Mouse (Mus musculus) embryonic facial prominence, embryonic 13.5 days (tissue): ENCODE measurements around the gene Arhgap29. TPM values are rescaled to one million over a fixed set of nuclear protein-coding genes. Genes with fewer than 3 reads are reported as not detected.
A peak's percentile ranks its signal among the peaks of the same experiment; 100 is the strongest.

Source experiments
- ATAC-seq: fragments of 200-750 bp; cut with Nextera tagmentation; 2 replicates; pipeline ENCODE4 v1.8.0; 2017; ENCODE audit warnings: low read depth; ENCODE audit not compliant: insufficient number of reproducible peaks, insufficient read depth, low FRiP score, low TSS enrichment
- H3K27ac ChIP-seq: fragments of 300-500 bp; sonication (generic); 2 replicates; pipeline ENCODE4 v1.5.1; 2015; ENCODE audit warnings: moderate library complexity, mild to moderate bottlenecking, inconsistent platforms
- H3K27me3 ChIP-seq: fragments of 300-500 bp; sonication (generic); 2 replicates; pipeline ENCODE4 v1.6.1; 2015; ENCODE audit warnings: mild to moderate bottlenecking, inconsistent platforms
- H3K36me3 ChIP-seq: fragments of 300-500 bp; sonication (generic); 2 replicates; pipeline ENCODE4 v1.6.1; 2015; ENCODE audit warnings: mild to moderate bottlenecking, inconsistent platforms
- H3K4me1 ChIP-seq: fragments of 300-500 bp; sonication (generic); 2 replicates; pipeline ENCODE4 v1.6.1; 2015; ENCODE audit warnings: inconsistent platforms
- H3K4me2 ChIP-seq: fragments of 300-500 bp; sonication (generic); 2 replicates; pipeline ENCODE4 v1.6.1; 2015; ENCODE audit warnings: moderate library complexity, mild to moderate bottlenecking, inconsistent platforms
- H3K4me3 ChIP-seq: fragments of 300-500 bp; sonication (generic); 2 replicates; pipeline ENCODE4 v1.5.1; 2015; ENCODE audit warnings: mild to moderate bottlenecking, inconsistent platforms
- H3K9ac ChIP-seq: fragments of 300-500 bp; sonication (generic); 2 replicates; pipeline ENCODE4 v1.6.1; 2015; ENCODE audit warnings: mild to moderate bottlenecking, inconsistent platforms
- H3K9me3 ChIP-seq: fragments of 300-500 bp; sonication (generic); 2 replicates; pipeline ENCODE4 v1.6.1; 2016; ENCODE audit warnings: inconsistent platforms
- WGBS: fragments of 180-500 bp; shearing (Covaris S2); methylation state at CpG from one replicate; pipeline ENCODE4 v1.1.7; 2015; ENCODE audit warnings: mixed read lengths; 5-methylcytosine and 5-hydroxymethylcytosine counted together
- polyA plus RNA-seq: library from polyadenylated mRNA; unstranded; fragments of >200 nt; fragmentation: Nextera tagmentation; extraction: Ambion mirVana; gene quantifications from 2 replicates; pipeline ENCODE4 v1.2.1, GENCODE M21; 2015

Arhgap29 gene
- polyA plus RNA-seq, 1 experiment from 2014 or later, result 44.2 TPM

GRCm38 (mm10) chr3:122018421-122018820 lies 66.1 kb downstream of the Arhgap29 start:
- no peak overlapping the region for H3K4me3 ChIP-seq
- ATAC-seq, result no peak

GRCm38 (mm10) chr3:122019159-122019558 lies 66.8 kb downstream of the Arhgap29 start:
- no peaks in the 10 kb centered on the region for H3K27me3 ChIP-seq
- ATAC-seq, result no peak
- no peak overlapping the region for H3K9ac ChIP-seq
- H3K27ac ChIP-seq, result no peak overlapping the region
- H3K36me3 ChIP-seq, result peaks cover 11% of the 10 kb centered on the region
- no peak overlapping the region for H3K4me3 ChIP-seq
- no peak overlapping the region for H3K4me2 ChIP-seq
- H3K4me1 ChIP-seq, result no peaks in the 10 kb centered on the region
- 86% methylated on average over 5 of the region's 5 CpGs for WGBS
- no peaks in the 10 kb centered on the region for H3K9me3 ChIP-seq

More at GRCm38 (mm10) chr3:122018421-122018820, 66.1 kb downstream of the Arhgap29 start:
- H3K27me3 ChIP-seq, result no peaks in the 10 kb centered on the region
- H3K9ac ChIP-seq, result no peak overlapping the region
- WGBS, result 94% methylated on average over 7 of the region's 7 CpGs
- H3K4me2 ChIP-seq, result no peak overlapping the region
- peaks cover 17% of the 10 kb centered on the region for H3K36me3 ChIP-seq
- H3K9me3 ChIP-seq, result no peaks in the 10 kb centered on the region
- no peak overlapping the region for H3K27ac ChIP-seq
- H3K4me1 ChIP-seq, result no peaks in the 10 kb centered on the region

DNA sequence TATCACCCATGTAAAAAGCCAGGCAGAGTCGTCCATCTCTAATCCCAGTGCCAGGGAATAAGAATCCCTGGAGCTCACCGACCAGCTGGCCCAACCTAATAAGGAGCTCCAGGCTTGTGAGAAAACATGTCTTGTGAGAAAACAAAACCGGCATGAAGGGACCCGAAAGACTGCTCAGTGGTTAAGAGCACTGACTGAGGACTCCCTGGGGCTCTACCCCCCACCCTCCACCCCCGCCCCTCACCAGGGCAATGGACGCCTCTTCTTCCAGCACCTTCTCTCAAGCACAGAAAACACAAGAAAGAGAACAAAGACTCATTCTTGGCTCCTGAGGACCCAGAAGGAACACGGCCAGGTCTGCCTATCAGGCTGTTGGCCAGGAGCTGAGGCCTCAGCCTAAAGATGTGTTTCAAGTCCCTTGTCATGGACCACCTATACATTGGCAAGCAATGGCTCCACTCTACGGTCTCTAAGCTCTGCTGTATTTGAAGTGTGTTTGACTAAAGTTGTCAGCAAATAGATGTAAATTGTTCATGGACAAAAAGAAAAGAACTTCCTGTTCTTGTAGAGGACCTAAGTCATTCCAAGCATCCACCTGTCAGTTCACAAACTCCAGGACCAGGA lies 68.8 kb downstream of the Arhgap29 start:
- H3K4me3 ChIP-seq, result no peak overlapping the region
- H3K9ac ChIP-seq, result no peak overlapping the region
- no peak overlapping the region for H3K4me2 ChIP-seq
- 87% methylated on average over 8 of the region's 8 CpGs for WGBS
- no peaks in the 10 kb centered on the region for H3K9me3 ChIP-seq
- no peak for ATAC-seq
- no peaks in the 10 kb centered on the region for H3K4me1 ChIP-seq
- H3K27me3 ChIP-seq, result no peaks in the 10 kb centered on the region
- peaks cover 3% of the 10 kb centered on the region; the same call in 1 of the 2 replicates for H3K36me3 ChIP-seq
- H3K27ac ChIP-seq, result no peak overlapping the region

GRCm38 (mm10) chr3:122022355-122022754 lies 70.0 kb downstream of the Arhgap29 start:
- Histone ChIP-seq H3K4me1 (no peaks in the 10 kb centered on the region), H3K4me2 (no peak overlapping the region), H3K27me3 (no peaks in the 10 kb centered on the region), H3K4me3 (no peak overlapping the region), H3K27ac (no peak overlapping the region), H3K9me3 (no peaks in the 10 kb centered on the region), H3K36me3 (peaks cover 3% of the 10 kb centered on the region; the same call in 1 of the 2 replicates), H3K9ac (no peak overlapping the region)
- WGBS, result 95% methylated on average over 3 of the region's 3 CpGs
- ATAC-seq, result no peak

DNA sequence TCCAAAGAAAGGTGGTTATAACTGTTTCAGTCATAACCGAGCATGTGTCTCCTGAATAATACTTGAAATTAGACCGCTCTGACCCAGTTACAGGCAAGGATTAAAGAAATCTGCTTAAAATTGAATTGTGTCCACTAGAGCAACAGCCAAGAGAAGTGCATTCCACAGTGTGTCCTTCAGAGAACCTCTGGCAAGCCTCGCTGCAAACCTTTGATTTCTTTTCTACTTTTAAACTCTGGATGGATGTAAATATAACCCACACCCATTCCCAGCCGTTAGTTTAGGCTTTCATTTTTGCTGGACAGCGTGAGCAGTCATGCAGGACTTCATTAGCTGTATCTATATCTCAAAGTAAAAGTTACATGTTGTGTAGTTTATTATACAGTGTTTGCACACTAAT lies 74.3 kb downstream of the Arhgap29 start:
- no peaks in the 10 kb centered on the region for H3K27me3 ChIP-seq
- no peaks in the 10 kb centered on the region; the same call in 1 of the 2 replicates for H3K9me3 ChIP-seq
- H3K4me2 ChIP-seq, result no peak overlapping the region
- H3K36me3 ChIP-seq, result no peaks in the 10 kb centered on the region
- H3K27ac ChIP-seq, result no peak overlapping the region
- WGBS, result 48% methylated on average over 5 of the region's 5 CpGs
- no peak overlapping the region for H3K4me3 ChIP-seq
- no peak for ATAC-seq
- no peaks in the 10 kb centered on the region for H3K4me1 ChIP-seq
- no peak overlapping the region for H3K9ac ChIP-seq

DNA sequence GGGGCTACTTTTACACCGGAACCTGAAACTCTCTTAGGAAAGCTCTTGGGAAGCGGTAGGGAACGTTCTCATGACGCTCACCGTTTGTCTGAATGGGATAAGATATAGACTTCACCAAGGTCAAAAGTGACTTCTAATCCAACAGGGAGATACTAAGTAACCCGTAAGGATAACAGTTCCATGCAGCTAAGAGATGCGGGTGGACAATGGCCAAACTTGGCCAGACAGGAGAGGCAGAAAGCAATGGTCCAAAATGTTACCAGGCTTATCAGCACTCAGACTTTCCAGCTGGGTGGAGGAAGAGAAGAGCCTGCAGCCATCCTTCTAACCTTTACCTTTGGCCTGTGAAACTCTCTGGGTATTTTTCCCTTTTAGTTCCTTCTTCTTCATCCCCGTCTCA lies 75.4 kb downstream of the Arhgap29 start:
- WGBS, result 93% methylated on average over 8 of the region's 8 CpGs

GRCm38 (mm10) chr3:122033248-122033837 lies 81.0 kb downstream of the Arhgap29 start:
- H3K36me3 ChIP-seq, result no peaks in the 10 kb centered on the region
- H3K4me2 ChIP-seq, result no peak overlapping the region
- H3K27me3 ChIP-seq, result no peaks in the 10 kb centered on the region
- H3K27ac ChIP-seq, result 0 out of 2 replicates have a peak overlapping the region, but pooled peaks have one; percentile 30
- no peak overlapping the region for H3K4me3 ChIP-seq
- H3K9me3 ChIP-seq, result no peaks in the 10 kb centered on the region; the same call in 1 of the 2 replicates
- no peak overlapping the region for H3K9ac ChIP-seq
- 37% methylated on average over 9 of the region's 9 CpGs for WGBS
- peaks cover 21% of the 10 kb centered on the region for H3K4me1 ChIP-seq
- no peak for ATAC-seq

More for the DNA sequence above, 75.4 kb downstream of the Arhgap29 start:
- Histone ChIP-seq H3K9ac (no peak overlapping the region), H3K27me3 (no peaks in the 10 kb centered on the region), H3K4me3 (no peak overlapping the region), H3K4me2 (no peak overlapping the region), H3K36me3 (no peaks in the 10 kb centered on the region), H3K27ac (no peak overlapping the region), H3K9me3 (no peaks in the 10 kb centered on the region; the same call in 1 of the 2 replicates), H3K4me1 (peaks cover under 1% of the 10 kb centered on the region; the same call in 1 of the 2 replicates)
- ATAC-seq, result no peak

DNA sequence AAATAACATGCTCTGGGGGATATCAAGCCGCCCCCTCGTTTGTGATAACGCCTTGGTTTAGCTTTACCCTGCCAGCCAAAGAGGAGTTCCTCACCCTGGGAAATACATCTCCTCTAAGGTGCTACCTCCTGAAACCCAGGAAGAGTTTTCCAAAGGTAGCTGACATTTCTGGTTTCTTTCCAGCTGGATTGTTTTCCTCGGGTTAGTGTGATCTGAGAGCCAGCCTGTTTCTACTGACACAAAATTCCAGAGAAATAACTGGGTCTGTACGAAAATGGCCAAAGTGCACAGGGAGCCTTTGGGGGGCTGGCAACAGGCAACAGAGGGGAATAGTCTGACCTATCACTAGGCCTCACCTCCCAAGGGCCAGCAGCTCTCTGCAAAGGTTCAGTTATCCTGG lies 81.9 kb downstream of the Arhgap29 start:
- Histone ChIP-seq H3K27me3 (no peaks in the 10 kb centered on the region), H3K4me3 (no peak overlapping the region), H3K4me1 (peaks cover 21% of the 10 kb centered on the region), H3K9ac (no peak overlapping the region), H3K36me3 (no peaks in the 10 kb centered on the region), H3K9me3 (no peaks in the 10 kb centered on the region), H3K4me2 (no peak overlapping the region), H3K27ac (no peak overlapping the region)
- ATAC-seq, result no peak
- 70% methylated on average over 5 of the region's 5 CpGs for WGBS

DNA sequence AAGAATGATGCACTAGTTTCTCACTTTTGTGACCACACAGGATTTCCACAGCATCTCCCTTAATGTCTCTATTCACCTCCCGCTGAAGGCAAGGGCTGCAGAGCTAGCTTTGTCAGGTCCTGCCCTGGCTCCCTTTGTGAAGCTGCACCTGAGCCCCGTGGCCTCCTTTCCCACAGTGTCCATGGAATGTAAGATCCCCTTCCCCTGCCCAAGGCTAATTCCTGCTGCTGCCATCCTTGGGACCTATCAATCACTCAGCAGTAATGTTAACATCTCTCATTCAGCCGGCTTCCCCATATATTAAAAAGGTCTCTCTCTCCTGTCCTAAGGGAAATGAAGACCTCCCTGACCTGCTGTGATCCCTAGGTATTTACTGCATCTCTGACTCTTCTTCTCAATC lies 82.8 kb downstream of the Arhgap29 start:
- 38% methylated on average over 3 of the region's 3 CpGs for WGBS
- Histone ChIP-seq H3K27me3 (no peaks in the 10 kb centered on the region), H3K4me2 (no peak overlapping the region), H3K27ac (no peak overlapping the region), H3K9ac (no peak overlapping the region), H3K36me3 (no peaks in the 10 kb centered on the region), H3K4me3 (no peak overlapping the region), H3K9me3 (no peaks in the 10 kb centered on the region), H3K4me1 (peaks cover 21% of the 10 kb centered on the region)
- ATAC-seq, result no peak

GRCm38 (mm10) chr3:122040522-122040921 lies 88.2 kb downstream of the Arhgap29 start:
- no peaks in the 10 kb centered on the region for H3K9me3 ChIP-seq
- no peak for ATAC-seq
- no peak overlapping the region for H3K27ac ChIP-seq
- peaks cover 31% of the 10 kb centered on the region for H3K4me1 ChIP-seq
- no peak overlapping the region for H3K9ac ChIP-seq
- H3K4me3 ChIP-seq, result no peak overlapping the region
- 76% methylated on average over 6 of the region's 6 CpGs for WGBS
- no peaks in the 10 kb centered on the region; the same call in 1 of the 2 replicates for H3K27me3 ChIP-seq
- H3K4me2 ChIP-seq, result no peak overlapping the region
- H3K36me3 ChIP-seq, result no peaks in the 10 kb centered on the region

DNA sequence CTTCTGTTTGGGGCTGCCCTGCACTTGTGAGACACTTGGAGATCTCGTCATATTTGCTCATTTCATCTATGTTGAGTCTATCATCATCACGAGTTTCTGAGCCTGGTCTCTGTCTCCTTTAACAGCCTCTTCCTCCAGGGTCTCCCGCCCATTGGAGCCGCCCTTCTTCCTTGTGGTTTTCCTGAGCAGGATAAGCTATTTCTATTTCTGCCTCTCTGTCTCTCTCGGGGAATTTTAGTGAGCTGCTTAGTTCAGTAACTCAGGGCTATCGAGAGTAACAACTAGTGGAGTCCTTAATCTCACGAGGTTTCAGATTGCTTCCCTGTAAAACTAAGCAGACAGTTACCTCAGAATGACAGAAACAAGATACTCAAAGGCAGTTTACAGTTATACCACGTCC lies 90.8 kb downstream of the Arhgap29 start:
- Histone ChIP-seq H3K27ac (peak overlapping the region; percentile 49; the same call in 1 of the 2 replicates), H3K36me3 (no peaks in the 10 kb centered on the region), H3K4me2 (peak overlapping the region; percentile 47), H3K27me3 (no peaks in the 10 kb centered on the region; the same call in 1 of the 2 replicates), H3K4me3 (no peak overlapping the region), H3K4me1 (peaks cover 53% of the 10 kb centered on the region), H3K9ac (no peak overlapping the region), H3K9me3 (no peaks in the 10 kb centered on the region)
- WGBS, result 9% methylated on average over 8 of the region's 8 CpGs
- ATAC-seq, result no peak
